Mouse (Mus musculus) cortical plate, adult 2 months (tissue): ENCODE measurements at regions not wholly inside any gene's neighbourhood (a gene's known extent, or its start where the extent isn't known, plus 50 kb on each side); places are given as distances from the start of the nearest gene placed in this dataset.

Source experiments
- H3K27ac ChIP-seq: fragments of 200-500 bp; 2 replicates; pipeline ENCODE4 v1.5.1; 2012; ENCODE audit warnings: low read length, control low read depth, inconsistent platforms; ENCODE audit not compliant: insufficient read depth
- H3K4me1 ChIP-seq: fragments of 200-500 bp; 2 replicates; pipeline ENCODE4 v1.6.1; 2011; ENCODE audit warnings: low read length; ENCODE audit not compliant: control insufficient read depth, insufficient read depth
- H3K4me3 ChIP-seq: fragments of 200-500 bp; 2 replicates; pipeline ENCODE4 v1.5.1; 2011; ENCODE audit warnings: mild to moderate bottlenecking, low read length, control low read depth; ENCODE audit not compliant: insufficient read depth
- CTCF ChIP-seq: fragments of 200-500 bp; IDR thresholded peaks from 2 replicates; pipeline ENCODE4 v1.5.1; 2011; ENCODE audit warnings: mild to moderate bottlenecking, control low read depth, low read length; ENCODE audit not compliant: insufficient read depth; ENCODE audit errors: extremely low read depth
- POLR2A ChIP-seq: fragments of 200-500 bp; IDR thresholded peaks from 2 replicates; pipeline ENCODE4 v1.6.1; 2011; ENCODE audit warnings: mild to moderate bottlenecking, low read length, control low read depth; ENCODE audit not compliant: insufficient read depth; ENCODE audit errors: extremely low read depth

DNA sequence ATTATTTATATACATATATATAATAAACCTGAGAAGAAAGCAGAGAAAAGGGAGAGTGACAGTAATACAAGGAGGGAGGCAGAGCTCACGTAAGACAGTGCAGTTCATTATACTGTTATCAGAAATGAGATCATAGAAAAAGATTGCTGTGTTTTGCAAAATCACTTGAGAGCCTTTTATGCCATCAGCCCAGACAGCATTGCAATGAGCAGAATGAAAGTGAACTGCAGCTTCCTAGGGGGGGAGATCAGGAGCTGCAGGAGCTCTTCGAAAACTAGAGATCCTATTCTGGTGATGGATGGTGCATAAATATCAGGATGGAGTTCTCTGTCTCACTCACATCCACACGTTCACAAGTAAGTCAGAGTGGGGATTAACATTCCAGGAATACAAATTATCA lies 401.6 kb upstream of the Tmprss15 start:
- TF ChIP-seq POLR2A (no peak), CTCF (no peak)

DNA sequence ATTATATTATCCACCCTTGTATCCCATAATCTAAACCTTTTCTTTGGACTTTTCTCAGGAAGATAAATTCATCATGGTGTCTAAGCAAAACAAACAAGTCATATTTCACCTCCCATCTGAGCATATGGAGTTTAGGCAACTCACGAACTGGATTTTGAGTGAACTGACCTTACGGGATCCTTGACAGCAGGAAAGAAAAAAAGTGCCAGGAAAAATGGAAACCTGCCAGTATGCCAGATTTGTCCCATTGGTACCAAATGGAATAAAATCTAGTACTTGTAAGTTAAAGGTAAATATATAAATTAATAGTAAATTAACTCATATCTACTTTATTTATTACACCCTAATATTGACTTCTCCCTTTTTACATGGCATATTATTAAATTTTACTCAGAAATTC lies 360.0 kb upstream of the Tmprss15 start:
- Histone ChIP-seq H3K27ac (no peak overlapping the region), H3K4me3 (no peak overlapping the region), H3K4me1 (no peaks in the 10 kb centered on the region)
- TF ChIP-seq POLR2A (no peak), CTCF (no peak)

More for the DNA sequence above, 401.6 kb upstream of the Tmprss15 start:
- Histone ChIP-seq H3K27ac (no peak overlapping the region), H3K4me1 (no peaks in the 10 kb centered on the region), H3K4me3 (no peak overlapping the region)

DNA sequence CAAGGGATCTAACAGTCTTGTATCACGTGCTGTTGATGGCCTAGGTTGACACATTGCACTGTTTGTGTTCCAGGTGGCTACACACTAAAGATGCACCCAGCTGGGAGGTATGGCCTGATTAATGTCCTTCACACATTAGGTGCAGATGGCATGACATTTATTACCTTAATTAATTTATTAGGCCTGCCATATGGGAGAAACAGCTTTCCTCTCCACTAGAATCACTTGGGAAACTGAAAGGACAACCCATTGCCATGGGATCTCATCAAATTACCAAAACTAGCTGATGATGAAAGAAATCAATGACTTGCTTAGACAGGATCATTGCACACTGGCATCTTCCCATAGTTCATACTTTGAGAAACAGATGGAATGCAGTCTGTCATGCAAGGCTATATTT lies 358.8 kb upstream of the Tmprss15 start:
- no peaks in the 10 kb centered on the region for H3K4me1 ChIP-seq
- TF ChIP-seq CTCF (no peak), POLR2A (no peak)
- H3K27ac ChIP-seq, result no peak overlapping the region
- no peak overlapping the region for H3K4me3 ChIP-seq

DNA sequence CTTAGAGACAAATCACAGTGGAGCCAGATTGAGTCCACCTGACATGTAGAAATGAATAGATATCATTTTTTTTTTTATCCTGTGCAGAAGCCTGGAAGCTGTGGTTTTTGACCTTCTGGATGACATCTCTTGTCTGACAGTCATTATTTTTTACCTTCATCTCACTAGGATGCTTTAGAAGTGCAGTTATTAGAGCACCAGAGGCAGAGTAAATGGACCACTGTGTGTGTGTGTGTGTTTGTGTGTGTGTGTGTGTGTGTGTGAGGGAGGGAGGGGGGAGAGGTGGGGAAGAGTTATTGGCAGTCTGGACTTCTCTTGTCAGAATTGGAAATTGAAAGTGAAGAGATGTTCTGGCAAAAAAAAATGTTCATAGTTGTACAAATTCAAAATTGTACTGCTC lies 316.5 kb upstream of the Tmprss15 start:
- TF ChIP-seq POLR2A (no peak), CTCF (no peak)
- Histone ChIP-seq H3K4me1 (no peaks in the 10 kb centered on the region), H3K4me3 (no peak overlapping the region), H3K27ac (no peak overlapping the region)

DNA sequence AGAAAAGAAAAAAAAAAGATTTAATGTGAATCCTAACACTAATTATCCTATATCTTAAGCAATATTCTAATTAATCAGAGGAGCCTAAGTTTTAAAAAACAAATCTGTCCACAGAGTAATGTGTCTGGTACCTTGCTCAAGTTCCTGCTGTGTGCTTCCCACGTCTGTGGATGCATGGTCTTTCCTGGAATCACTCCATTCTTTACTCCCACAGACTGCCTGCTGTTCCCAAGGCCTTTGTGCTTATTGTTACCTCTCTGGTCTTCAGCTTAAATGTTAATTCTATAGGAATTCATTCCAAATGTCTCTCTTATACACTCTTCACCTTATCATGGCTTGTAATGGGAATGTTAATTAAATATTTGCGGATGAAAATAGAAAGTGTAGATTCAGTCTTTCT lies 315.3 kb upstream of the Tmprss15 start:
- Histone ChIP-seq H3K4me3 (no peak overlapping the region), H3K4me1 (no peaks in the 10 kb centered on the region), H3K27ac (no peak overlapping the region)
- TF ChIP-seq POLR2A (no peak), CTCF (no peak)

DNA sequence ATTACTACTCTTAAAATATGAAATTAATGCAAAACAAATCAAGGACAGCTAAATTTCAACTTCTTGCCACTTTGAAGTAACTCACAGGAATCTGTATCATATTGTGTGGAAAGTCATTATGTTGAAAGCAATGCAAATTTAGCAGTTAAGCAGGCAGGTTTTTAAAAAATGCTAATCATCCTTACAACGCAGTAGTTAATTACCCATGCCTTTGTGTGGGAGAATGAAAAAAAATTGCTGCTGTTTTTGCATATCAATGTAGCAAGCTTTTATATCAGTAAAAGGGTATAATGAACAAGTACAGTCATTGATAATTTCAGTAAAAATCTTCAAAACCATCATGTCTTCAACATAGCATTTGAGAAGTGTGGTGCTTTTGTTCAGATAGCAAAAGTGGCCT lies 313.2 kb upstream of the Tmprss15 start:
- TF ChIP-seq POLR2A, result no peak
- TF ChIP-seq CTCF, result no peak

DNA sequence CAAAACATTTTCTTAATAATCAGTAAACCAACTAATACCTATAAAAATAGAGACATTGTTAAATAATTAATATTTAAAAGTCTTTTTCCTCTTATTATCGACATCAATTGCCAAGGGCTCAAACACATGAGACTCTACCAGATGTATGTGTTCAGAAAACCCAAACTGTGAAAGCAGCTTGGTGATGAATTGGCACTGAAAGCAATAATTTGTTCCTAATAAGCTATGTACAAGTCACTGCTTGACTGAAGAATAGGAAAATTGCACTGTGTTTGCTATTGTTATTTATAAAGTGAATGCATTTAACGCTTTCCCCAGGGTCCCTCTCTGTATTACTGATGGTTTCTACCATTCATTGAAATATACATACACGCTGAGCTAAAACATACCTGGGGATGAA lies 309.2 kb upstream of the Tmprss15 start:
- TF ChIP-seq CTCF, result no peak
- no peak for TF ChIP-seq POLR2A
- H3K27ac ChIP-seq, result no peak overlapping the region
- H3K4me1 ChIP-seq, result no peaks in the 10 kb centered on the region; the same call in 1 of the 2 replicates
- H3K4me3 ChIP-seq, result no peak overlapping the region

More for the DNA sequence above, 313.2 kb upstream of the Tmprss15 start:
- Histone ChIP-seq H3K4me1 (no peaks in the 10 kb centered on the region; the same call in 1 of the 2 replicates), H3K27ac (no peak overlapping the region), H3K4me3 (no peak overlapping the region)

DNA sequence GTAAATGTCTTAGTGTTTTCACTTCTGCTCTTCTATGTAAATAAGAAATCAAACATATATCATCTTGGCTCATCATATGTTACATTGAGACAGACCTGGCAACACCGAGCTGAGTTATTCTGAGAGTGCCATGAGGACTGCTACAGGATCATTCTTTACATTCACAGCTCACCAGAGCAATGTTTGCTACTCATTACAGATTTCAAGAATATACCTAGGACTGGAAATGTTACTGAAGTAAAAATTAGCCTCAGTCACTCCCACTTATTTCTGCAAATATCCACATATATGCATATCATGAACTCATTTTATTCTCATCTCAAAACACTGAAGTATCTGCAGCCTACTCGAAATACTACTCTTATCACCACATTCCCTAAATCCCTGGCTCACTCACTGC lies 307.6 kb upstream of the Tmprss15 start:
- Histone ChIP-seq H3K4me1 (no peaks in the 10 kb centered on the region; the same call in 1 of the 2 replicates), H3K4me3 (no peak overlapping the region), H3K27ac (no peak overlapping the region)
- TF ChIP-seq POLR2A, result no peak
- TF ChIP-seq CTCF, result no peak

DNA sequence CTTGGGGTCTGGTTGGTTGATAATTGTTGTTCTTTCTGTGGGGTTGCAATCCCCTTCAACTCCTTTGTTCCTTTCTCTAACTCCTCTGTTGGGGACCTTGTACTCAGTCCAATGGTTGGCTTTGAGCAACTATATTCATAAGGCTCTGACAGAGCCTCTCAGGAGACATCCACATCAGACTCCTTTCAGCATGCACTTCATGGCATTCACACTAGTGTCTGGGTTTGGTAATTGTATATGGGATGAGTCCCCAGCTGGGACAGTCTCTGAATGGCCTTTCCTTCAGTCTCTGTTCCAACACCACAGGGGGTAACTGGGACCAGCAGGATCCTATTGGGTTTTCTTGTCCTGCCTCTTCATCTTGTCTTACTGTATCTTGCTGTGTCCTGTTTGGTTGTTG lies 303.5 kb upstream of the Tmprss15 start:
- Histone ChIP-seq H3K27ac (no peak overlapping the region), H3K4me3 (no peak overlapping the region)
- no peak for TF ChIP-seq POLR2A
- TF ChIP-seq CTCF, result no peak

DNA sequence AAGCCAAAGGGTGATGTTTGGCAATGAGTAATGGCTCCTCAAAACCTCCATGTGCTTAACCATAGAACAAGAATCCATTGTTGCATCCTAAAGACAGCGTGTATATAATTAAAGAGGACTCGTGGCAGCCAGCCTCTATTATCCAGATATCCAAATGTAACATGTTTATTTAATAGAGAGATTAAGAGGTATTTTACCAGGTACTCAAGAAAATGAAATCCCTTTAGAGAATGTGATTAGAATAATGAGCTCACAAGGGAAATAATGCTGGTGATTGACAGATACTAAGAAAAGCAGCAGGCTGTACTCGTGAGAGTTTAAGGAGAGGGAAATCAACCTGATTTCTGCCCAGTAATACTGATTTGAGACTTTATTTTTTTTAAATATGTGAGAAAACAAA lies 295.5 kb upstream of the Tmprss15 start:
- TF ChIP-seq POLR2A, result no peak
- TF ChIP-seq CTCF, result no peak
- no peak overlapping the region for H3K4me3 ChIP-seq
- H3K4me1 ChIP-seq, result no peaks in the 10 kb centered on the region
- no peak overlapping the region for H3K27ac ChIP-seq

More for the DNA sequence above, 303.5 kb upstream of the Tmprss15 start:
- no peaks in the 10 kb centered on the region; the same call in 1 of the 2 replicates for H3K4me1 ChIP-seq

DNA sequence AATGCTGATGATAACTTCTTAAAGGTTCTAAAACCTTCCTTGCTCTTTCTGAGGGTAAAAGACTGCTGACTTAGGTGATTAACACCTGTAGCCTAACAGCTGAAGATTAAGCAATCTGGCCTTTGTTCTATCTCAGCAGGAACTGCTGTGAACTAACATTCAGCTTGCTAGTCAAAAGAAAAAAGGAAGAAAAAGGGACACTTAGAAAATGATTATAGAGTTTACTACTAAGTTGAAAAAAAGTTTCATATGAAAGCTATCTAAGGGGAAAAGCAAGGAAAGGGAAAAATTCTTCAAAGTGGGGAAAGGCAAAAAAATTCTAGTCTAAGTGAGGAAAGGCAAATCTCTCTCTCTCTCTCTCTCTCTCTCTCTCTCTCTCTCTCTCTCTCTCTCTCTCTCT lies 259.2 kb upstream of the Tmprss15 start:
- H3K4me3 ChIP-seq, result no peak overlapping the region
- H3K4me1 ChIP-seq, result no peaks in the 10 kb centered on the region
- TF ChIP-seq POLR2A (no peak), CTCF (no peak)
- H3K27ac ChIP-seq, result no peak overlapping the region
